Mouse (Mus musculus): ENCODE results near the gene Shank3. TPM values are rescaled to one million over a fixed set of nuclear protein-coding genes. Genes with fewer than 3 reads are reported as not detected.

Gene Shank3
- polyA plus RNA-seq, 1 experiment from 2014 or later = 0.33 TPM

GRCm38 (mm10) chr15:89532924-89533842 lies 33.8 kb downstream of the Shank3 start:
- WGBS (ENCODE audit: insufficient replicate concordance) = 84% methylated on average over 23 of the region's 23 CpGs

GRCm38 (mm10) chr15:89533843-89534207 lies 34.4 kb downstream of the Shank3 start:
- Histone ChIP-seq H3K4me3 (ENCODE audit: low read depth, low read length) (no peak overlapping the region), H3K9me3 (replicated peaks; ENCODE audit: control insufficient read depth, low read length) (no peaks in the 10 kb centered on the region), H3K4me1 (ENCODE audit: control insufficient read depth, low read depth, low read length) (no peaks in the 10 kb centered on the region), H3K27ac (ENCODE audit: low read length) (no peak overlapping the region), H3K9ac (ENCODE audit: low read depth, low read length) (no peak overlapping the region), H3K4me2 (ENCODE audit: low read depth, low read length) (no peak overlapping the region), H3K27me3 (ENCODE audit: control insufficient read depth, insufficient read depth, low read depth, low read length) (no peaks in the 10 kb centered on the region), H3K36me3 (ENCODE audit: control insufficient read depth, insufficient read depth) (no peaks in the 10 kb centered on the region)
- no peak for ATAC-seq (ENCODE audit: low read depth)
- 79% methylated on average over 10 of the region's 10 CpGs for WGBS (ENCODE audit: insufficient replicate concordance)

More at GRCm38 (mm10) chr15:89532924-89533842, 33.8 kb downstream of the Shank3 start:
- no peaks in the 10 kb centered on the region for H3K9me3 ChIP-seq (replicated peaks; ENCODE audit: control insufficient read depth, low read length)
- no peak overlapping the region for H3K4me3 ChIP-seq (ENCODE audit: low read depth, low read length)
- H3K27me3 ChIP-seq (ENCODE audit: control insufficient read depth, insufficient read depth, low read depth, low read length) = no peaks in the 10 kb centered on the region
- H3K27ac ChIP-seq (ENCODE audit: low read length) = no peak overlapping the region
- no peak for ATAC-seq (ENCODE audit: low read depth)
- no peak overlapping the region for H3K4me2 ChIP-seq (ENCODE audit: low read depth, low read length)
- H3K9ac ChIP-seq (ENCODE audit: low read depth, low read length) = no peak overlapping the region
- no peaks in the 10 kb centered on the region for H3K36me3 ChIP-seq (ENCODE audit: control insufficient read depth, insufficient read depth)
- H3K4me1 ChIP-seq (ENCODE audit: control insufficient read depth, low read depth, low read length) = no peaks in the 10 kb centered on the region

GRCm38 (mm10) chr15:89544171-89544570 lies 44.7 kb downstream of the Shank3 start:
- no peak overlapping the region for H3K9ac ChIP-seq (ENCODE audit: low read depth, low read length)
- H3K4me3 ChIP-seq (ENCODE audit: low read depth, low read length) = no peak overlapping the region
- H3K9me3 ChIP-seq (replicated peaks; ENCODE audit: control insufficient read depth, low read length) = no peaks in the 10 kb centered on the region
- 80% methylated on average over 7 of the region's 7 CpGs for WGBS (ENCODE audit: insufficient replicate concordance)
- no peak overlapping the region for H3K27ac ChIP-seq (ENCODE audit: low read length)
- no peaks in the 10 kb centered on the region for H3K36me3 ChIP-seq (ENCODE audit: control insufficient read depth, insufficient read depth)
- H3K4me2 ChIP-seq (ENCODE audit: low read depth, low read length) = no peak overlapping the region
- no peaks in the 10 kb centered on the region for H3K4me1 ChIP-seq (ENCODE audit: control insufficient read depth, low read depth, low read length)
- 0 out of 2 replicates have a peak, but pooled peaks cover 3% of the 10 kb centered on the region for H3K27me3 ChIP-seq (ENCODE audit: control insufficient read depth, insufficient read depth, low read depth, low read length)
- ATAC-seq (ENCODE audit: low read depth) = no peak

GRCm38 (mm10) chr15:89547321-89547720 lies 47.9 kb downstream of the Shank3 start:
- no peak overlapping the region for H3K27ac ChIP-seq (ENCODE audit: low read length)
- H3K27me3 ChIP-seq (ENCODE audit: control insufficient read depth, insufficient read depth, low read depth, low read length) = 0 out of 2 replicates have a peak, but pooled peaks cover 3% of the 10 kb centered on the region
- H3K4me1 ChIP-seq (ENCODE audit: control insufficient read depth, low read depth, low read length) = no peaks in the 10 kb centered on the region
- H3K36me3 ChIP-seq (ENCODE audit: control insufficient read depth, insufficient read depth) = no peaks in the 10 kb centered on the region
- H3K9ac ChIP-seq (ENCODE audit: low read depth, low read length) = no peak overlapping the region
- no peak overlapping the region for H3K4me3 ChIP-seq (ENCODE audit: low read depth, low read length)
- no peaks in the 10 kb centered on the region for H3K9me3 ChIP-seq (replicated peaks; ENCODE audit: control insufficient read depth, low read length)
- no peak for ATAC-seq (ENCODE audit: low read depth)
- H3K4me2 ChIP-seq (ENCODE audit: low read depth, low read length) = no peak overlapping the region
- 80% methylated on average over 8 of the region's 8 CpGs for WGBS (ENCODE audit: insufficient replicate concordance)

- Histone ChIP-seq H3K4me2 (ENCODE audit: low read depth, low read length) (peak overlapping the region; percentile 9; the same call in 1 of the 2 replicates), H3K4me1 (ENCODE audit: control insufficient read depth, low read depth, low read length) (no peaks in the 10 kb centered on the region), H3K9ac (ENCODE audit: low read depth, low read length) (no peak overlapping the region), H3K27ac (ENCODE audit: low read length) (no peak overlapping the region), H3K4me3 (ENCODE audit: low read depth, low read length) (no peak overlapping the region), H3K27me3 (ENCODE audit: control insufficient read depth, insufficient read depth, low read depth, low read length) (0 out of 2 replicates have a peak, but pooled peaks cover 3% of the 10 kb centered on the region), H3K9me3 (replicated peaks; ENCODE audit: control insufficient read depth, low read length) (no peaks in the 10 kb centered on the region), H3K36me3 (ENCODE audit: control insufficient read depth, insufficient read depth) (no peaks in the 10 kb centered on the region)
- 70% methylated on average over 58 of the region's 58 CpGs for WGBS (ENCODE audit: insufficient replicate concordance)
- ATAC-seq (ENCODE audit: low read depth) = no peak
Measured at GRCm38 (mm10) chr15:89547824-89548601, 48.6 kb downstream of the Shank3 start.

GRCm38 (mm10) chr15:89548837-89549236 lies 49.4 kb downstream of the Shank3 start:
- H3K27me3 ChIP-seq (ENCODE audit: control insufficient read depth, insufficient read depth, low read depth, low read length) = 0 out of 2 replicates have a peak, but pooled peaks cover 3% of the 10 kb centered on the region
- 82% methylated on average over 11 of the region's 11 CpGs for WGBS (ENCODE audit: insufficient replicate concordance)
- no peaks in the 10 kb centered on the region for H3K36me3 ChIP-seq (ENCODE audit: control insufficient read depth, insufficient read depth)
- H3K4me2 ChIP-seq (ENCODE audit: low read depth, low read length) = no peak overlapping the region
- no peak; the same call in 1 of the 2 replicates for ATAC-seq (ENCODE audit: low read depth)
- H3K4me3 ChIP-seq (ENCODE audit: low read depth, low read length) = no peak overlapping the region
- no peaks in the 10 kb centered on the region for H3K9me3 ChIP-seq (replicated peaks; ENCODE audit: control insufficient read depth, low read length)
- H3K9ac ChIP-seq (ENCODE audit: low read depth, low read length) = no peak overlapping the region
- H3K4me1 ChIP-seq (ENCODE audit: control insufficient read depth, low read depth, low read length) = no peaks in the 10 kb centered on the region
- H3K27ac ChIP-seq (ENCODE audit: low read length) = no peak overlapping the region

GRCm38 (mm10) chr15:89550506-89550905 lies 51.1 kb downstream of the Shank3 start:
- 0 out of 2 replicates have a peak, but pooled peaks cover 3% of the 10 kb centered on the region for H3K27me3 ChIP-seq (ENCODE audit: control insufficient read depth, insufficient read depth, low read depth, low read length)
- WGBS (ENCODE audit: insufficient replicate concordance) = 75% methylated on average over 8 of the region's 8 CpGs
- no peak overlapping the region for H3K4me3 ChIP-seq (ENCODE audit: low read depth, low read length)
- H3K4me2 ChIP-seq (ENCODE audit: low read depth, low read length) = no peak overlapping the region
- ATAC-seq (ENCODE audit: low read depth) = no peak
- H3K9me3 ChIP-seq (replicated peaks; ENCODE audit: control insufficient read depth, low read length) = no peaks in the 10 kb centered on the region
- H3K27ac ChIP-seq (ENCODE audit: low read length) = no peak overlapping the region
- no peaks in the 10 kb centered on the region for H3K36me3 ChIP-seq (ENCODE audit: control insufficient read depth, insufficient read depth)
- no peak overlapping the region for H3K9ac ChIP-seq (ENCODE audit: low read depth, low read length)
- no peaks in the 10 kb centered on the region for H3K4me1 ChIP-seq (ENCODE audit: control insufficient read depth, low read depth, low read length)

- 68% methylated on average over 1 of the region's 1 CpGs for WGBS (ENCODE audit: insufficient replicate concordance)
- Histone ChIP-seq H3K27me3 (ENCODE audit: control insufficient read depth, insufficient read depth, low read depth, low read length) (0 out of 2 replicates have a peak, but pooled peaks cover 3% of the 10 kb centered on the region), H3K4me3 (ENCODE audit: low read depth, low read length) (no peak overlapping the region), H3K4me2 (ENCODE audit: low read depth, low read length) (no peak overlapping the region), H3K27ac (ENCODE audit: low read length) (no peak overlapping the region), H3K36me3 (ENCODE audit: control insufficient read depth, insufficient read depth) (no peaks in the 10 kb centered on the region), H3K4me1 (ENCODE audit: control insufficient read depth, low read depth, low read length) (no peaks in the 10 kb centered on the region), H3K9ac (ENCODE audit: low read depth, low read length) (no peak overlapping the region), H3K9me3 (replicated peaks; ENCODE audit: control insufficient read depth, low read length) (no peaks in the 10 kb centered on the region)
- ATAC-seq (ENCODE audit: low read depth) = no peak
Measured at GRCm38 (mm10) chr15:89551733-89552132, 52.3 kb downstream of the Shank3 start.
